Mouse (Mus musculus): ENCODE results near the gene Efcab11. TPM values are rescaled to one million over a fixed set of nuclear protein-coding genes. Genes with fewer than 3 reads are reported as not detected.

The Efcab11 gene
- polyA plus RNA-seq, 1 experiment, result 4.5 TPM

DNA sequence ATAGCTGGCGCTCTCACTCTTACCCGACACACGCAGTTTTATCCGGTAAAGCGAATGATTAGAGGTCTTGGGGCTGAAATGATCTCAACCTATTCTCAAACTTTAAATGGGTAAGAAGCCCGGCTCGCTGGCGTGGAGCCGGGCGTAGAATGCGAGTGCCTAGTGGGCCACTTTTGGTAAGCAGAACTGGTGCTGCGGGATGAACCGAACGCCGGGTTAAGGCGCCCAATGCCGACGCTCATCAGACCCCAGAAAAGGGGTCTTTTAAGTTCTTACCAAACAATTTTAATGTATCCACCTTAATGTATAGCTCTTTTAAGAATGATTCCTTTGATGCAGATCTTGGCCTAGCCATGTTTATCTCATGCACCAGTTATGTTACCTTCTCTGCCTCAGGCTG, 238.8 kb downstream of the Efcab11 start:
- H3K9me3 ChIP-seq, result peaks cover 57% of the 10 kb centered on the region
- no peaks in the 10 kb centered on the region for H3K27me3 ChIP-seq (replicated peaks)
- TF ChIP-seq FLI1 (IDR thresholded peaks at IDR 0.05; ENCODE audit: low read length), result no peak
- no peak for TF ChIP-seq GATA1 (IDR thresholded peaks at IDR 0.05; ENCODE audit: borderline replicate concordance, low read length)
- peaks cover 15% of the 10 kb centered on the region for H3K4me1 ChIP-seq
- H3K36me3 ChIP-seq (replicated peaks; ENCODE audit: low read length), result peaks cover 21% of the 10 kb centered on the region
- no peak overlapping the region for H3K4me3 ChIP-seq (replicated peaks)

DNA sequence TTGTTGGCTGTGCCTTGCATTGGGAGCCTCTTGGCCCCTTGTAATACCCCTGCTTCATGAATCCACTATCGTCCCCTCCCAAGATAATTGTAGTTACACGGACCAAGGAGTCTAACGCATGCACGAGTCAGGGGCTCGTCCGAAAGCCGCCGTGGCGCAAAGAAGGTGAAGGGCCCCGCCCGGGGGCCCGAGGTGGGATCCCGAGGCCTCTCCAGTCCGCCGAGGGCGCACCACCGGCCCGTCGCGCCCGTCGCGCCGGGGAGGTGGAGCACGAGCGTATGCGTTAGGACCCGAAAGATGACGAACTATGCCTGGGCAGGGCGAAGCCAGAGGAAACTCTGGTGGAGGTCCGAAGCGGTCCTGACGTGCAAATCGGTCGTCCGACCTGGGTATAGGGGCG, 239.3 kb downstream of the Efcab11 start:
- Histone ChIP-seq H3K9me3 (peaks cover 57% of the 10 kb centered on the region), H3K36me3 (replicated peaks; ENCODE audit: low read length) (peaks cover 21% of the 10 kb centered on the region), H3K27me3 (replicated peaks) (no peaks in the 10 kb centered on the region), H3K4me3 (replicated peaks) (no peak overlapping the region), H3K4me1 (peaks cover 20% of the 10 kb centered on the region)
- TF ChIP-seq FLI1 (IDR thresholded peaks at IDR 0.05; ENCODE audit: low read length), result no peak
- no peak for TF ChIP-seq GATA1 (IDR thresholded peaks at IDR 0.05; ENCODE audit: borderline replicate concordance, low read length)

Other genes with a start within 250 kb of the Efcab11 start
- gene Tdp1, start 78 bp upstream of the Efcab11 start, polyA plus RNA-seq (2012; ENCODE audit: insufficient read depth, low replicate concordance), result 6.7 and 6.9 TPM in 2 replicates
- gene Kcnk13, start 80.1 kb upstream of the Efcab11 start, polyA plus RNA-seq (2012; ENCODE audit: insufficient read depth, low replicate concordance), result 0.35 TPM in 1 of 2 replicates, not detected in the other
- gene Psmc1, start 225.7 kb upstream of the Efcab11 start, polyA plus RNA-seq (2012; ENCODE audit: insufficient read depth, low replicate concordance), result 14.0 TPM in 1 of 2 replicates, not detected in the other

Data from megakaryocyte, embryonic 14.5 days (primary cell).